Mouse (Mus musculus) lung, postnatal 0 days (tissue): Measurements from ENCODE around the gene Ccdc183. TPM values are rescaled to one million over a fixed set of nuclear protein-coding genes. Genes with fewer than 3 reads are reported as not detected.

ENCODE experiments used
- ATAC-seq: fragments of 200-750 bp; cut with Nextera tagmentation; 2 replicates; pipeline ENCODE4 v1.8.0; 2017; ENCODE audit warnings: moderate library complexity
- DNase-seq: peaks from one replicate; pipeline ENCODE4 v3.0.0-alpha.2; 2016; ENCODE audit warnings: low spot score
- H3K27ac ChIP-seq: fragments of 300-500 bp; sonication (generic); 2 replicates; pipeline ENCODE4 v1.5.1; 2014; ENCODE audit warnings: antibody characterized with exemption, mild to moderate bottlenecking, low read length, mixed read lengths
- H3K27me3 ChIP-seq: fragments of 300-500 bp; sonication (generic); replicated peaks from 2 replicates; pipeline ENCODE4 v1.6.1; 2014; ENCODE audit warnings: low read length, mixed read lengths; ENCODE audit not compliant: insufficient read depth
- H3K36me3 ChIP-seq: fragments of 300-500 bp; sonication (generic); 2 replicates; pipeline ENCODE4 v1.6.1; 2014; ENCODE audit warnings: low read length, mixed read lengths; ENCODE audit not compliant: insufficient read depth
- H3K4me1 ChIP-seq: fragments of 300-500 bp; sonication (generic); 2 replicates; pipeline ENCODE4 v1.6.1; 2014; ENCODE audit warnings: antibody characterized with exemption, low read depth, low read length, mixed read lengths; ENCODE audit not compliant: insufficient read depth
- H3K4me2 ChIP-seq: fragments of 300-500 bp; sonication (generic); replicated peaks from 2 replicates; pipeline ENCODE4 v1.6.1; 2014; ENCODE audit warnings: low read depth, mild to moderate bottlenecking, low read length, moderate library complexity, mixed read lengths
- H3K4me3 ChIP-seq: fragments of 300-500 bp; sonication (generic); 2 replicates; pipeline ENCODE4 v1.5.1; 2014; ENCODE audit warnings: low read depth, low read length
- H3K9ac ChIP-seq: fragments of 300-500 bp; sonication (generic); replicated peaks from 2 replicates; pipeline ENCODE4 v1.6.1; 2014; ENCODE audit warnings: low read depth, mild to moderate bottlenecking
- H3K9me3 ChIP-seq: fragments of 300-500 bp; sonication (generic); 2 replicates; pipeline ENCODE4 v1.6.1; 2016; ENCODE audit warnings: low read length, mixed read lengths
- CTCF ChIP-seq: IDR thresholded peaks from 2 replicates; pipeline ENCODE4 v1.5.1; 2016; ENCODE audit warnings: antibody characterized with exemption, mild to moderate bottlenecking
- EP300 ChIP-seq: IDR thresholded peaks from 2 replicates; pipeline ENCODE4 v1.6.1; 2016; ENCODE audit warnings: antibody characterized with exemption, mild to moderate bottlenecking, control low read depth
- WGBS: fragments of 180-500 bp; shearing (Covaris S2); extraction: QIAGEN DNeasy Blood & Tissue Kit; methylation state at CpG from one replicate; pipeline ENCODE4 v1.1.7; 2014; 5-methylcytosine and 5-hydroxymethylcytosine counted together
- polyA plus RNA-seq: library from polyadenylated mRNA; unstranded; fragments of >200 nt; fragmentation: Nextera tagmentation; extraction: Ambion mirVana; gene quantifications from 2 replicates; pipeline ENCODE4 v1.2.1, GENCODE M21; 2015

Ccdc183 gene
- polyA plus RNA-seq, 1 experiment from 2014 or later, result 0.38 TPM

DNA sequence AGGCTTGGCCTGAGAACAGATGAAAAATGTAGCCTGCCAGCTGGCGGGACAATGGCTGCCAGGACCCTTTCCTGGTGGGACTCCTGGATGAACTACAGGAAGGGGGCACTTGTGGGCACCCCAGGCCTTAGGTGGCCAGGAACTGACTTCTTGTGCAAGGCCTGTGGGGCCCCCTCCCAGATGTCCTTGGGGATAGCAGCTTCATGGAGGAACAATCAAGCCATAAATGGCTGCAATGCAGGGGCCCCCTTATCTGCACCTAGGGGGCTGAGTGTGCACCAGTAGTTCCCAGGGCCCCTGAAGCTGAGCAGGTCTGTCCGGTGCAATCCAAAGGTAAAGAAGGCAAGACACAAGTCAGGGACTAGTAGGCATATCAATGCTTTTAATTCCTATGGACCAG is 44.4 kb downstream of the Ccdc183 start:
- 94% methylated on average over 2 of the region's 2 CpGs for WGBS
- peaks cover 22% of the 10 kb centered on the region for H3K27me3 ChIP-seq
- no peaks in the 10 kb centered on the region for H3K9me3 ChIP-seq
- peaks cover 12% of the 10 kb centered on the region for H3K4me1 ChIP-seq
- DNase-seq (no peak), ATAC-seq (no peak)
- H3K27ac ChIP-seq, result no peak overlapping the region
- TF ChIP-seq CTCF, result no peak
- no peak for TF ChIP-seq EP300
- no peak overlapping the region for H3K4me3 ChIP-seq
- no peak overlapping the region for H3K4me2 ChIP-seq
- H3K9ac ChIP-seq, result no peak overlapping the region
- no peaks in the 10 kb centered on the region for H3K36me3 ChIP-seq

DNA sequence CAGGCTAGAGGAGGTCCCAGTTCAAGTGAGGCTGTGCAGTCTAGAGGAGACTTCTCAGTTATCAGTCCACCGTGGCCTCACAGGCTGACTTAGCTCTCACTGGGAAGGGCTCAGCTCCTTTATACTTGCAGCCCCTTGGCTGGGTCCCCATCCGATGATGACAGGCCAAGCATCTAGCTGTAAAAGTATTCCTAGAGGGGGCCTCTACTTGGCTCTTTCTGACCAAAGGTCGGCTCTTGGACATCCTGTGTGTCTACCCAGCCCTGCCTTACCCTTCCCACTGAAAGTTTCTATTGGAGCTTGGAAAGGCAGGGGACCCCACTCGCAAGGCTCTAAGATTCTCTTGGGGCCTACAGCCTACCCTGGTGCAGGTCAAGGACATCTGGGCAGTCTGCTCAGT is 46.3 kb downstream of the Ccdc183 start:
- no peak overlapping the region for H3K4me2 ChIP-seq
- DNase-seq (no peak), ATAC-seq (no peak)
- no peak overlapping the region for H3K9ac ChIP-seq
- no peak overlapping the region for H3K4me3 ChIP-seq
- WGBS, result 85% methylated on average over 4 of the region's 4 CpGs
- TF ChIP-seq EP300 (no peak), CTCF (no peak)
- H3K36me3 ChIP-seq, result no peaks in the 10 kb centered on the region
- no peaks in the 10 kb centered on the region for H3K9me3 ChIP-seq
- H3K4me1 ChIP-seq, result peaks cover 3% of the 10 kb centered on the region; the same call in 1 of the 2 replicates
- H3K27me3 ChIP-seq, result peaks cover 3% of the 10 kb centered on the region; the same call in 1 of the 2 replicates
- H3K27ac ChIP-seq, result no peak overlapping the region

DNA sequence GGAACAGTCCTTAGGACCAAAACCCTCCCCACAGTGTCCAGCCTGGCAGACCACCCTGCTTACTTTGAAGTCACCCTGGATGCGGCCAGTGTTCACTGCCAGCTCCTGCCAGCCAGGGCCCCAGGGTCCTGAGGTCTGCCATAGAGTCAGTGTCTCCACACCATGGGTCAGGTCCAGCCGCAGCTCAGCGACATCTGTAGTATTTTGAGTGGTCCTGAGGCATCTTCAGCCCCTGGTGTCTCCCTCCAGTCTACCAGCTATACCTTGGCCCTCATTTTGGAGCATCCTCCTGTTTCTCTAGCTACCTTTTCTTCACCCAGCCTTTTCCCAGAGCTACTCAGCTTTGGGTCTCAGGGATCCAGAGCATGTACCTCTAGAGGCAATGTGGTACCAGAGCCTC is 48.2 kb downstream of the Ccdc183 start:
- H3K36me3 ChIP-seq, result no peaks in the 10 kb centered on the region
- TF ChIP-seq EP300, result no peak
- TF ChIP-seq CTCF, result no peak
- H3K9me3 ChIP-seq, result no peaks in the 10 kb centered on the region
- DNase-seq, result no peak
- no peaks in the 10 kb centered on the region for H3K27me3 ChIP-seq
- no peak overlapping the region for H3K27ac ChIP-seq
- no peaks in the 10 kb centered on the region for H3K4me1 ChIP-seq
- H3K4me2 ChIP-seq, result no peak overlapping the region
- no peak for ATAC-seq
- H3K9ac ChIP-seq, result no peak overlapping the region
- H3K4me3 ChIP-seq, result no peak overlapping the region
- WGBS, result 87% methylated on average over 3 of the region's 3 CpGs

DNA sequence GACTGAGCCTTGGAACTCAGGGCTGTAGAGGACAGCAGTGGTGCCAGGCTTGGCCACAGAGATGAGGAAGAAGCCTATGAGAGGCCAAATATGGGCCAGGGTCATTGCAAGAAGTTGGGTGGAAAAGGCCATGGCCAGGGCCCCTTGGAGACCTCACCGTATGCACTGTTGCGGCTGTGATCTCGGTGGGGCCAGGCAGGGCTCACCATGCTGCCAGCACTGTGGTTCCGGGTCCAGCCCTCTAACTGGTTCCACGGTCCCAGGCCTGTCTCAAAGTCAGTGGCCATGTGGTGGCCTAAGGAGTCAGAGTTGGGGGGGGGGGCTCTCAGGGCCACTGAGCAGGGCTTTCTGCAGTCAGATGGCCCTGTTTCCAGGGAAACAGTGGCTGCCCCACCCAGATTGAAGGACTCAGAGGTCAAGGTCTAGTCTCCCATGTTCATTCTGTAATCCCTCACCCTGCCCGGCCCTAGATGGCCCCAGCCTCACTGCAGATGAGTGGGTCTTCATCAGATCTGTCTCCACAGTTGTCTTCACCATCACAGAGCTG is 48.9 kb downstream of the Ccdc183 start:
- Histone ChIP-seq H3K36me3 (peaks cover 6% of the 10 kb centered on the region; the same call in 1 of the 2 replicates), H3K9ac (no peak overlapping the region)

GRCm38 (mm10) chr2:25566558-25566957 is 50.9 kb downstream of the Ccdc183 start:
- no peak overlapping the region for H3K4me3 ChIP-seq
- 78% methylated on average over 6 of the region's 6 CpGs for WGBS
- H3K36me3 ChIP-seq, result peaks cover 19% of the 10 kb centered on the region; the same call in 1 of the 2 replicates
- H3K27me3 ChIP-seq, result no peaks in the 10 kb centered on the region
- no peaks in the 10 kb centered on the region for H3K4me1 ChIP-seq
- no peak for DNase-seq
- ATAC-seq, result no peak
- no peak overlapping the region for H3K27ac ChIP-seq
- TF ChIP-seq CTCF (peak; percentile 39), EP300 (no peak)
- no peak overlapping the region for H3K9ac ChIP-seq
- H3K9me3 ChIP-seq, result no peaks in the 10 kb centered on the region
- no peak overlapping the region for H3K4me2 ChIP-seq

More for the DNA sequence above, 48.9 kb downstream of the Ccdc183 start:
- TF ChIP-seq CTCF (no peak), EP300 (no peak)
- Histone ChIP-seq H3K9me3 (no peaks in the 10 kb centered on the region), H3K27me3 (no peaks in the 10 kb centered on the region), H3K4me1 (no peaks in the 10 kb centered on the region), H3K4me3 (no peak overlapping the region), H3K4me2 (no peak overlapping the region), H3K27ac (no peak overlapping the region)
- DNase-seq (no peak), ATAC-seq (no peak)
- WGBS, result 76% methylated on average over 6 of the region's 6 CpGs

DNA sequence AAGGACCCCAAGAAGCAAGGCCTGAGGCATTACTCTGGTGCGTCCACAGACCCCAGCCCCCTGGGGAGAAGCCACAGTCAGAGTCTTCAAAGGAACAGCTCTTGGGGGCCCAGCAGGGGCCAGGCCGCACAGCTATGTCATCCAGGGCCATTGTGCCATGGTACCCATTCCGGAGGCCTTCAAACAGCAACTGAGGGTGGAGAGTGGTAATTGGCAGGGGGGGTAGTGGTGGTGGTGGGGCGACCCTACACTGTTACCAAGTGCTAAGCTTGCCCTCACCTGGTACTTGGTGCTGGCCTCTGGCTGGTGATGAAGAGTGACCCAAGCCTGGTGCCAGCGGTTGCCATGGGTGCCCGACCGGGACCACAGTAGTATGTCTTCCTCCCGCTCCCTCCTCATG is 51.7 kb downstream of the Ccdc183 start:
- H3K4me1 ChIP-seq, result no peaks in the 10 kb centered on the region
- H3K27me3 ChIP-seq, result no peaks in the 10 kb centered on the region
- peaks cover 24% of the 10 kb centered on the region; the same call in 1 of the 2 replicates for H3K36me3 ChIP-seq
- no peak overlapping the region for H3K9ac ChIP-seq
- no peak for ATAC-seq
- DNase-seq, result no peak
- no peaks in the 10 kb centered on the region for H3K9me3 ChIP-seq
- no peak overlapping the region for H3K27ac ChIP-seq
- TF ChIP-seq EP300 (no peak), CTCF (no peak)
- no peak overlapping the region for H3K4me2 ChIP-seq
- no peak overlapping the region for H3K4me3 ChIP-seq
- 90% methylated on average over 8 of the region's 8 CpGs for WGBS

DNA sequence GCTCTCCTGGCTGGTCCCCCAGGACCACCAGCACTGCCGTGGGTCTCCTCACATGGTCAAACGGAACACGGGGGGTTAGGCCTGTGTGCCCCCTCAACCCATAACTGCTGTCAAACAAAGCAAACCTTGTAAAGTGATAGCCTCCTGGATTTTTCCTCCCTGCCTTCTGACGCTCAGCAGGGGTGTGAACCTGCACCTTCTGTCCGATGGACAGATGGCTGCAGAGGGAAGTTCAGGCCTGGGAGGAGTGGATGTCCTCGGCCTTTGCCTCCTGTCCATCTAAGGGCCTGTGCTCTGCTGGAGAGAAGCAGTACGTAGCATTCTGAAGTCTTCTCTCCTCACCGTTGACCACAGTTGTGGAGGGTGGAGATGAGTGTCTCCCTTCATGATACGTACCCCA is 55.5 kb downstream of the Ccdc183 start:
- Histone ChIP-seq H3K4me3 (no peak overlapping the region), H3K36me3 (peaks cover 24% of the 10 kb centered on the region; the same call in 1 of the 2 replicates)
- 81% methylated on average over 9 of the region's 9 CpGs for WGBS

More for the DNA sequence above, 55.5 kb downstream of the Ccdc183 start:
- no peak for TF ChIP-seq CTCF
- TF ChIP-seq EP300, result no peak
- H3K9me3 ChIP-seq, result no peaks in the 10 kb centered on the region
- peaks cover 6% of the 10 kb centered on the region for H3K4me1 ChIP-seq
- H3K27me3 ChIP-seq, result no peaks in the 10 kb centered on the region
- H3K4me2 ChIP-seq, result no peak overlapping the region
- no peak overlapping the region for H3K27ac ChIP-seq
- H3K9ac ChIP-seq, result no peak overlapping the region
- ATAC-seq, result no peak
- no peak for DNase-seq
